Mouse (Mus musculus) fibroblast of lung, adult 2 months (primary cell): ENCODE data around the gene Cidec.

Experiments
- DNase-seq: peaks from one replicate; pipeline ENCODE4 v3.0.0-alpha.2; 2011; ENCODE audit warnings: low read depth

Gene Cidec

GRCm38 (mm10) chr6:113444207-113444965 lies 8.8 kb upstream of the Cidec start:
- DNase-seq, result no peak

GRCm38 (mm10) chr6:113443091-113443490 lies 7.5 kb upstream of the Cidec start:
- DNase-seq, result no peak

- DNase-seq, result peak; percentile 82
Observed at GRCm38 (mm10) chr6:113442442-113443090, 7.0 kb upstream of the Cidec start, which contains the start of gene Jagn1. TSS of gene Jagn1 (plus strand) at chr6:113442569.

- DNase-seq, result no peak
Observed at GRCm38 (mm10) chr6:113442087-113442441, 6.5 kb upstream of the Cidec start.

- DNase-seq, result peak; percentile 78
Observed at GRCm38 (mm10) chr6:113441147-113441680, 5.7 kb upstream of the Cidec start.

GRCm38 (mm10) chr6:113440686-113441085 lies 5.1 kb upstream of the Cidec start:
- no peak for DNase-seq

GRCm38 (mm10) chr6:113438721-113439430 lies 3.3 kb upstream of the Cidec start:
- DNase-seq, result no peak

GRCm38 (mm10) chr6:113437135-113437534 lies 1.6 kb upstream of the Cidec start:
- no peak for DNase-seq

- DNase-seq, result no peak
Observed at GRCm38 (mm10) chr6:113434691-113435090, 869 bp downstream of the Cidec start.

GRCm38 (mm10) chr6:113433661-113434060 lies 1.9 kb downstream of the Cidec start:
- DNase-seq, result no peak

- no peak for DNase-seq
Observed at GRCm38 (mm10) chr6:113431801-113432200, 3.8 kb downstream of the Cidec start.

- no peak for DNase-seq
Observed at GRCm38 (mm10) chr6:113430846-113431245, 4.7 kb downstream of the Cidec start.

- DNase-seq, result no peak
Observed at GRCm38 (mm10) chr6:113429965-113430364, 5.6 kb downstream of the Cidec start.

- no peak for DNase-seq
Observed at GRCm38 (mm10) chr6:113428006-113428405, 7.6 kb downstream of the Cidec start.

- no peak for DNase-seq
Observed at GRCm38 (mm10) chr6:113427397-113427796, 8.2 kb downstream of the Cidec start.

- no peak for DNase-seq
Observed at GRCm38 (mm10) chr6:113426696-113427095, 8.9 kb downstream of the Cidec start.

- no peak for DNase-seq
Observed at GRCm38 (mm10) chr6:113424187-113424586, 11.4 kb downstream of the Cidec start.

GRCm38 (mm10) chr6:113423000-113423399 lies 12.6 kb downstream of the Cidec start:
- DNase-seq, result no peak

GRCm38 (mm10) chr6:113419199-113419587 lies 16.4 kb downstream of the Cidec start, which contains the start of gene Rpusd3:
TSS of gene Rpusd3 (minus strand) at chr6:113419340.
- peak; percentile 90 for DNase-seq

- no peak for DNase-seq
Observed at GRCm38 (mm10) chr6:113418441-113419198, 16.9 kb downstream of the Cidec start.

- DNase-seq, result no peak
Observed at GRCm38 (mm10) chr6:113416416-113416815, 19.1 kb downstream of the Cidec start.

- DNase-seq, result no peak
Observed at GRCm38 (mm10) chr6:113410001-113410400, 25.6 kb downstream of the Cidec start.
